Mouse (Mus musculus): ENCODE data around the gene Akap7. TPM values are rescaled to one million over a fixed set of nuclear protein-coding genes. Genes with fewer than 3 reads are reported as not detected.

Akap7 gene
- total and polyA plus RNA-seq, 3 experiments, result 1.9 to 7.7 TPM; not detected in 1

GRCm38 (mm10) chr10:25199510-25200353 lies 107.9 kb downstream of the Akap7 start:
- Histone ChIP-seq H3K27ac (ENCODE audit: control insufficient read depth, low read depth, low read length) (no peak overlapping the region), H3K4me1 (ENCODE audit: control insufficient read depth in 1 of 2, insufficient read depth in 2 of 2, low read length in 2 of 2) (no peaks in the 10 kb centered on the region), H3K36me3 (ENCODE audit: control insufficient read depth in 1 of 2, insufficient read depth in 2 of 2, low read length in 2 of 2) (no peaks in the 10 kb centered on the region), H3K27me3 (ENCODE audit: control insufficient read depth in 1 of 2, insufficient read depth in 2 of 2, low read length in 2 of 2) (no peaks in the 10 kb centered on the region), H3K9me3 (replicated peaks; ENCODE audit: insufficient read depth, low read length) (no peaks in the 10 kb centered on the region), H3K9ac (ENCODE audit: control insufficient read depth, low read depth, low read length, poor library complexity, severe bottlenecking) (no peak overlapping the region), H3K4me3 (ENCODE audit: control insufficient read depth in 1 of 2, insufficient read depth in 1 of 2, low read depth in 2 of 2, low read length in 2 of 2) (no peak overlapping the region), H3K79me2 (ENCODE audit: control insufficient read depth, insufficient read depth, low read length, poor library complexity) (no peaks in the 10 kb centered on the region)
- TF ChIP-seq NRF1 (IDR thresholded peaks at IDR 0.05; ENCODE audit: insufficient read depth, low read depth, low read length, poor library complexity, severe bottlenecking), result no peak
- TF ChIP-seq MXI1 (IDR thresholded peaks at IDR 0.05; ENCODE audit: low read depth, low read length), result no peak
- TF ChIP-seq USF2 (IDR thresholded peaks at IDR 0.05; ENCODE audit: borderline replicate concordance in 1 of 2, insufficient read depth in 1 of 2, low read depth in 1 of 2, low read length in 2 of 2), result no peak
- no peak for TF ChIP-seq ETS1 (IDR thresholded peaks at IDR 0.05; ENCODE audit: low read depth, low read length)
- TF ChIP-seq KAT2A (conservative IDR thresholded peaks at IDR 0.05; ENCODE audit: low read depth, low read length), result no peak
- no peak for TF ChIP-seq ZKSCAN1 (IDR thresholded peaks at IDR 0.05; ENCODE audit: low read depth, low read length)
- no peak for TF ChIP-seq SMC3 (IDR thresholded peaks at IDR 0.05; ENCODE audit: low read depth, low read length)
- TF ChIP-seq RCOR1 (IDR thresholded peaks at IDR 0.05; ENCODE audit: low read depth, low read length), result no peak
- TF ChIP-seq BHLHE40 (IDR thresholded peaks at IDR 0.05; ENCODE audit: borderline replicate concordance, low read depth, low read length), result no peak
- TF ChIP-seq POLR2AphosphoS5 (IDR thresholded peaks at IDR 0.05; ENCODE audit: borderline replicate concordance, low read depth, low read length), result no peak
- no peak for DNase-seq (ENCODE audit: low read depth, low spot score)

DNA sequence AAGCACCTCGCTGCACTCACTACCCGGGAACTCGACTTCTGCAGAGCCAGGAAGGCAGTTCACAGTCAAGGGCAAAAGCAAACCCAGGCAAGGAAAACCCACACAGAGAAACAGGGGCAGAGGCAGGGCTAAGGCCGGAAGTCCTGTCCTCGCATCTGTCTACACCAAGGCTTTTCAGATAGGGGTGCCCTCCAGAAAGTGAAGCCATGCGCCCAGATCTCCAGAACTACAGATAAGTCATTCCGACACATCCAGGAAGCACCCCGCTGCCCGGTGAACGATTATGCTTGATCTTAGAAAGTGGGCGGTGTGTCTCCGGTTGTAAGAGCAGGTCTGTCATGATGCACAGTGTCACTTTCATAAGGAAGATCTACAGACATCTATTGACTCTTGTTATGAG lies 109.1 kb downstream of the Akap7 start:
- Histone ChIP-seq H3K4me1 (ENCODE audit: control insufficient read depth in 1 of 2, insufficient read depth in 2 of 2, low read length in 2 of 2) (no peaks in the 10 kb centered on the region), H3K27ac (ENCODE audit: control insufficient read depth, low read depth, low read length) (no peak overlapping the region), H3K36me3 (ENCODE audit: control insufficient read depth in 1 of 2, insufficient read depth in 2 of 2, low read length in 2 of 2) (no peaks in the 10 kb centered on the region), H3K4me3 (ENCODE audit: control insufficient read depth in 1 of 2, insufficient read depth in 1 of 2, low read depth in 2 of 2, low read length in 2 of 2) (no peak overlapping the region), H3K9ac (ENCODE audit: control insufficient read depth, low read depth, low read length, poor library complexity, severe bottlenecking) (no peak overlapping the region), H3K79me2 (ENCODE audit: control insufficient read depth, insufficient read depth, low read length, poor library complexity) (no peaks in the 10 kb centered on the region), H3K9me3 (replicated peaks; ENCODE audit: insufficient read depth, low read length) (no peaks in the 10 kb centered on the region), H3K27me3 (ENCODE audit: control insufficient read depth in 1 of 2, insufficient read depth in 2 of 2, low read length in 2 of 2) (no peaks in the 10 kb centered on the region)
- TF ChIP-seq MAZ (IDR thresholded peaks at IDR 0.05; ENCODE audit: low read depth, low read length) (no peak), POLR2AphosphoS2 (IDR thresholded peaks at IDR 0.05; ENCODE audit: low read length) (no peak), ELF1 (IDR thresholded peaks at IDR 0.05; ENCODE audit: low read depth, low read length) (no peak), USF2 (IDR thresholded peaks at IDR 0.05; ENCODE audit: borderline replicate concordance in 1 of 2, insufficient read depth in 1 of 2, low read depth in 1 of 2, low read length in 2 of 2) (no peak), JUND (IDR thresholded peaks at IDR 0.05; ENCODE audit: low read depth, low read length) (no peak), EP300 (IDR thresholded peaks at IDR 0.05; ENCODE audit: low read depth in 1 of 2, low read length in 2 of 2) (no peak), POLR2AphosphoS5 (IDR thresholded peaks at IDR 0.05; ENCODE audit: borderline replicate concordance, low read depth, low read length) (no peak), CHD1 (IDR thresholded peaks at IDR 0.05; ENCODE audit: low read depth, low read length) (no peak)
- no peak for DNase-seq (ENCODE audit: low read depth, low spot score)
